Mouse (Mus musculus): Measurements from ENCODE around the gene Gjb4.

Gene Gjb4

DNA sequence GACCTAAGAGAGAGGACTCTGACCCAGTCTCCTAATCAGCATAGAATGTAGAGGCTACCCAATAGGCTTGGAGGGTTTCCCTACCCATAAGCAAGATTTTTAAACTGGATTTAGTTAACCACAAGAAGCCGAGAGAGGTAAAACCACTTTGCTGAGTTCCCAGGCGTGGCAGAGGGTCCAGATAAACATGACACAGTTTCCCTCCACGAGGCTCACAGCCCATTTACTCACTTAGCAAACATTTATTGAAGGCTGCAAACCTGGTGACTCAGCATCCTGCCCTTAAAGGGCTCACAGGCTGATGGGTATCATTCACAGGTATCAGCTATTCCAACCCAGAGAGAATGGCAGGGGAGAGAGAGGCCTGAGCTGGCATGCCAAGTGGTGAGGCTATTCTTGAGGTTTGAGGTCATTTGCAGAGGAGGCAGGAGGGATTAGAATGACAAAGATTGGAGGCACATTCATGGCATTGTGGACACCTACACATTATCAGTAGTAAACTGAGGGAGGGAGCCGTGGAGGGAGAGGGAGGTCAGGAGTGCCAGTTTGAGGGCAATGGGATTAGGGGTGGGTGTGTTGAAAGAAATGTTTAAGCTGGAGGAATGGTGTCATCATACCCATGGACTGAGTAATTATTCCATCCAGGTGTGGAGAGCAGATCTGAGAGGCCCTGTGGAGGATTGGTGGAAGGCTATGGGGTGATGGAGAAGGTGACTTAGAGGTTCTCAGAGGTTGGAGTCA is 4.2 kb downstream of the Gjb4 start:
- no peak for DNase-seq (ENCODE audit: low spot score)

DNA sequence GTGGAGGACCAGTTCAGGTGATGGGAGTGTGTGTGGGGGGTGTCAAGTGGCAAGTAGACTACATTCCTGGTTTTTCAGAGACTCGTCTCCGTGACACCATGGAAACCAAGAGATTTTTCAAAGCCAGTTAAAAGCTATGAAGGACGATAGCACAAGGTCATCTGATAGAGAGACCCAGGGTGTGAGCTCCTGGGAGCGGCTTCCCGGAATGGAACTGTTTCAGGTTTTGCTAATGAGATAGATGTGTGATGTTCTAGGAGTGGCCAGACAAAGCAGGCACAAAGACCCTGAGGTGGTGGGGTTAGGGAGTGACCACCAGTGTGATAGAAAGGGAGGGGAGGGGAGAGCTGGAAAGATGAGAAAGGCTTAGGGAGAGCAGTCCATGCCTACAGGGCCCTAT is 8.9 kb downstream of the Gjb4 start:
- no peak for DNase-seq (ENCODE audit: low spot score)

DNA sequence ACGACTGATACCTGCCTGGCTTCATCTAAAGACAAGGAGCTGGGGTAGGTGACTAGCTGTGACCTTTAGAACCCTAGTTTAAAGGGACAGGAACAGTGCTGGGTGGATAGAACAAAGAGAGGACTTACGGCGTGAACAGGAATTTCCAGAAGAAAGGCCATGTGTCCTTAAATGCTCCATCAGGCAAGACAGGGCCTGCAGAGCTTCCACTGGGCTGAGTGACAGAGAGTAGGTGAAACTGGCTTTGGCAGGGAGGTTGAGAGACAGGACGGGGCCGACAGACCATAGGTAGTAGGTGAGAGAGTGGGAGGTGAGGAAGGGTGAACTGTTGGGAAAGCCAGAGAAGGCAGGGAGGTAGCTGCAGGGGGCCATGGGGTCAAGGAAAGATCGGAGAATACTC is 12.5 kb downstream of the Gjb4 start:
- no peak for DNase-seq (ENCODE audit: low spot score)

DNA sequence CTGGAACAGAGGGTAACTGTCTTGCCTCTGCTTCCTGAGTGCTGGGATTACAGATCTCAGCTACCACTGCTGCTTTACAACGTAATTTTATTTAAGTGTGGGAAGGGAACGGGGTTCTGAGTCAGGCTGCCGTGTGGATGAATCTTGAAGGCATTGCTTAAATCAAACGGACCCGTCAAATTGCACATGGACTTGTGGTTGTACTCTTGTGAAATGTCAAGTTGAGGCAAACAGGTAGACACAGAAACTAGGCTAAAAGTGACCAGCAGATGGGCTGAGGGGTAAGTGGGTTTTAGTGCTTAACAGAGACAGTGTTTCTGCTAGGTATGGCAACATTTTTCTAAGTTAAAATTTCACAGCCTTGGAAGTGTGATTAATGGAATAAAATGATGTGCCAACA is 16.2 kb downstream of the Gjb4 start:
- DNase-seq (ENCODE audit: low spot score) = no peak

DNA sequence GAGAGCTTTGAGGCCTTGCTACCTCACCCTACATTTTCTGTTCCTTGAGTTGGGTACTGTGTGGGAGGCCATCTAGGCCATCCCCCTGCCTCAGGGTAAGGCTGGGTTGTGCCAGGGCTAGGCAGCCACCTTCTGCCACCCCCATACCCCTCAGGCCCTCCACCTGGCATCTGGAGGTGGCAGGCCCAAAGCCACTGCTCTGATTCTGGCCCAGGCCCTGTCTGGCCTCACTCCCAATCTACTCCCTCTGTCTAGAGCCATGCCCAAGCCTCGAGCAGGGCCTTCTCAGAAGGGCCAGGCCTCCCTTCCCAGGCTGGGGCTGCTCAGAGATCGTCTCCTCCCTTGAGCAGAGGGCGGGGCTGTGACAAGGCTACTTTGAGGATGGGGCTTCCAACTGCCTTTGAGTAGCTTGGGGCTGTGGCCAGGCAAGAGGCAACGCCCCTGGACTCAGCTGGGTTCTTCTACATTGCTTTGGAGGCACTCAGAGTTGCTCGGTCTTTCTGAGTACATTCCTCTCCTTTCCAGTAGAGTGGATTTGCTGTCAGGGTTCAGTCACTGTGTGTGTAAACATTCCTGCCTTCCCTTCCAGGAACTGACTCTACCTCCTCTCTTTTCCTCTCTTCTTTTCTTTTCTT is 18.9 kb downstream of the Gjb4 start:
- DNase-seq (ENCODE audit: low spot score) = no peak

DNA sequence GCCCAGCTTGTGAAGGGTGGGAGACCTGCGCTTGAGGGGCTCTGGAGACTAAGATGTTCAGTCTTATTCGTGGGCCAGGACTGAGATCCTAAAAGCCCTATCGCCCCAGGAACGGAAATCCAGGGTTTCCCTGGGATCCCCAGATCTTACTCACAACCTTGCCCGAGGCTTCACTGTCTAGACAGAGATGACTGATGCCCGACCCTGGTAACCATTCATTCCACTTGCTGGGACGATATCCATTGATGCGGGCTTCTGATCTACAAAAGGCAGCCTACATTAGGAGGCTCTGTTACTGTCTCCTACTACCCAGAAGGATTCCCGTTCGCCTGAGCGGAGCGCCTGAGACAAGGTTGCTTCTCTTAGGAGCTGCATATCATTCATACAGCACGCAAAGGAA is 22.7 kb downstream of the Gjb4 start:
- no peak for DNase-seq (ENCODE audit: low spot score)

DNA sequence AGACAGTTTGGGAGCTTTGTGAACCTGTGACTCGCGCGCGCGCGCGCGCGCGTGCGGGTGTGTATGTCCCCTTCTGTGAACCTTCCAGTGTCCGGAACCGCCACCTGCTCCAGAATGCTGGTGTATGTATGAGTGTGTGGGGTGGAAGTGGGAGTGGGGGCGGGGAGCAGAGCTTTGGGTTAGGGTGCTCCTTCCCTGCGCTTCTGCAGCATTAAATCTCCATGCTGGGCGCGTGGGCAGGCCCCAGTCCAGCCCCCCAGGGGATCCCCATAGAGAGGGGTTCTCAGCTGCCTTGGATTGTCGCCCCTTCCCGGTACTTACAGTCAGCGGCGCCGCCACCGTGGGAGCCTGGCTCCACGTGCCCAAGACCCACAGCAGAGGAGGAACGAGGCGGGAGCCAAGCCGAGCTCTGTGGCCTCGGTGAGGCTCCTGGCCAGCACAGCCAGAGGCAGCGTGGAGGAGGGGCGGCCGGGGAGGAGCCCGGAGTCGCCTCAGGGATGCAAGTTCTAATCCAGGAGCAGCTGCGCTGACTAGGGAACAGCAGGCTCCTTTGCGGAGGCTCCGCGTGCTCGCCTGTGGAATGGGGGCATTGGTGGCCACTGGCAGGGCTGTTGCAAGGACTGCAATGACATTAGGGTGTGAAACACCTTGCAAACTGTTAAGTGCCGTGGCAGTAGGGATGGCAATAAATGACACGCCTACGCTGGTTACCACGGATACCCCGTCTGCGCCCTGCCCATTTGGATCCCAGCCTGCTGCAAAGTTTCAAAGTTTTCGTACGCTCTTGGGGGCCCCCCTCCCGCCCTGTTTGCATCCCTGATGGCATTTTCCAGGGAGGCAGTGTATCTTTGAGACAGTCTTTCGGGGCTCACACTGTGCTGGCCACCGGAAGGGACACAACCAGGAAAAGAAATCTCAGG is 23.4 kb downstream of the Gjb4 start, which contains the start of gene Gjb3:
Gjb3 (minus strand) TSS at position 664 of the 920 bp plus-strand sequence.
- no peak for DNase-seq (ENCODE audit: low spot score)

DNA sequence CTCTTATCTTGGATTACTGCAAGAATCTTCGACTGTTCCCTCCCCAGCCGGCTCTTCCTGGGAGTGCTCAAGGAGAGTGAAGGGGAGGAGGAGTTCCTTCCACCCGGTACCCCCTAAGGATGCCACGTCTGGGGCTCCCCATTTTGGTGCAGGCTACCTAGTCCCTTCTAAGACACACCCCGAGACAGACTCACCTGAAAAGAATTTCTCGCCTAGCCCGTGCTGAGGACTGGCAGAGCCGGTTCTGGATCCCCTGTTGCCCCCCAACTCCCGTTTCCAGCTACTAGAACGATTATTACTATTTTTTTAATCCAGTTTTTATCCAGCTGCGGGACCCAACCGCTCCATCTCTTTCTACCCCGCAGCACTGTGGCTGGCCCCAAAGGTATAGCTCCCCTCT is 24.1 kb downstream of the Gjb4 start:
- DNase-seq (ENCODE audit: low spot score) = no peak

DNA sequence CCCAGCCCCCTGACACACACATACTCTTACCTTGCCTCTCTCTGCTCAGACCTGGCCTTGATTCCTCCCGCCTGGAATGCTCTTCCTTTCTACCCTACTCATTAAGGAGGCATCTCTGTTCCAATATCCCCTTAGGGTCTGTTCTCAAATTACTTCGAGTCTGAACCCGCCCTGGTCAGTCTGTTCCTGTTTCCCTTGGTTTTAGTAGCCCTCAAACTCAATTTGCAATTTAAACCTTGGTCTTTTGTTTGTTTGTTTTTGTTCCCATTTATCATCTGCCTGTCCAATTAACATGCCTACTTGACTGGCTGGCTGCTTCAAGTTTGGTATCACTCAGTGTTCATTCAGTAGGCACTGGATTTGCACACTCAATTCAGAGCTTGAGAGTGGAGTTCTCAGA is 24.8 kb downstream of the Gjb4 start:
- no peak for DNase-seq (ENCODE audit: low spot score)

DNA sequence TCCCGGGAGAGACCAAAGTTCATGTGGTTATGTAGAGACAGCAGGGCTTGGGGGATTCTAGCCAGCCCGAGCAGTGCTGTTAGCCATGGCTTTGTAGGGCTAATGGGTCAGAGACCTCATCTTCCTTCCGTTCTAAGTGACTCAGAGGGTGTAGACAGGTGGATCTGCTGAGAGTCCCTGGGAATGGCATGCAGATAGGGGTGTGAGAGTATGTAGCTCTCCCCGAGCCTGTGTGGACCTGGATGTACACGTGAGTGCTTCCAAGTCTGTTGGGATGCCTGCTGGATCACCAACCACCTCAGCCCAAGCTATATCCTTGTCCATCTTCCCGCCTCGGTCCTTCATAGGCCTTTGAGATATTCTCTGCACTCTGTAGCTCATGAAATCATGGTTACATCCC is 25.5 kb downstream of the Gjb4 start:
- no peak for DNase-seq (ENCODE audit: low spot score)

DNA sequence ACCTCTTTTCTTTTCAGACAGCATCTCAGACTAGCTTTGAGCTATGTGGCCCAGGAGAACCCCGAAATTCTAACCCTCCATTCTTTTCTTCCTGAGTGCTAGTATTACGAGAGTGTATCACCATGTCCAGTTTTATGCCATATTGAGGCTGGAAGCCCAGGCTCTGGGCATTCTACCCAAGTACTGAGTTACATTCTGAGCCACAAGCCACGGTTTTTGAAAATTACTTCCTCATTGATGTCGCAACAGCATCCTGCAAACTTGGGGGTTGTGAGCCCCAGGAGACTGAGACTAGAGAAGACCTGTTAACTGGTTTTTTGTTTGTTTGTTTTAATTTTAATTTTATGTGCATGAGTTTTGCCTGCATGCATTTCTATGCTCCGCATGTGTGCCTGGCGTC is 26.1 kb downstream of the Gjb4 start:
- no peak for DNase-seq (ENCODE audit: low spot score)

DNA sequence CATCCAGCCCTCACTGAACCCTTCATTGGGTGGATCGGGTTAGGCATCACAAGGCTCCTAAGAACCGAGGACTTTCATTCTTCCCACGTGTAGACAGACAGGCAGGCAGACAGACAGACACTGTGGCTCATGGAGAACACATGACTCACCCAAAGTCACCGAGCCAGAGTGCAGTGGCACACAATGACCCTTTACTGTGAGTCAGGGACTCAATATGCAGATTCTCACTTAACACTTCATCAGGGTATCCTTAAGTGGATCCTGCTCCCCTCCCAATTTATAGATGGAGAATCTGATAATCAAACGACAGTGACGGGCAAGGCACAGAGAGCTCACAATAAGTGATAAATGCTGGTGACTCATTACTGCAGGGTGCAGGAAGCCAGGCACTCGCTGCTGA is 26.6 kb downstream of the Gjb4 start:
- no peak for DNase-seq (ENCODE audit: low spot score)

DNA sequence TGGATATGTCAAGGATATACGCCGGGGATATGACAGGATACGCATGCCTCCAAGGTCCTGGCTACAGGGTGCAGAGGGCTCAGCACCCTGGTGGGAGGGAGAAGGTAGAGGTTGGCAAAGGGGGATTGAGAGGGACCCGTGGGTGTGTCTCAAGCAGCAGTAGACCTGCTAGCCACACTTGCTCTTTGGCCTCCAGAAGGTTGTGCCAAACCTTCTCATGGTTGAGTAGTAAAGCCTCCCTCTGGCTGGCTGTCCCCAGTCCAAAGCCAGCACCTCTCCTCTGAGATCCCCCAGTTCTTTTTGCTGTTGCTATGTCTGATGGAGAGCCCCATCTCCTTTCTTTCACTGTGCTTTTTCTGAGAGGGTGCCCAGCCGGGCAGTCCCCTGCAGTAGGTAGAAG is 28.6 kb downstream of the Gjb4 start:
- no peak for DNase-seq (ENCODE audit: low spot score)

DNA sequence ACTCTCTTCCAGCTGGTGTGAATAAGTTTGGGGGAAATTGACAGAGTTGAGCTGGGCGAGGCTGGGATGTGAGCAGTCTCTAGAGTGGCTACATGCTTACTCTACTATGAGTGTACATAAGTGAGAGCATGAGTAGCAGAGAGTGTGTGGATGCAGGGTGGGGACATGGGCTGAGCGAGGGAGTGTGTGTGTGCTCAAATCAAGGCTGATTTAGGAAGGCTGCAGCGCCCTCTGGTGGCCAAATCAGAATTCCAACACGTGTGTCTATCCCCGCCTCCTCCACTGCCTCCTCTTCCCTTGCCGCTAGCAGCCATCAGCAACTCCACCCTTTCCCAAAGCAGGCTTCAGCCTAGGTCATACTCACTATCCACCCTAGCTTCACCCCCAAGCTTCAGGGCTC is 29.1 kb downstream of the Gjb4 start:
- peak; percentile 58 for DNase-seq (ENCODE audit: low spot score)

DNA sequence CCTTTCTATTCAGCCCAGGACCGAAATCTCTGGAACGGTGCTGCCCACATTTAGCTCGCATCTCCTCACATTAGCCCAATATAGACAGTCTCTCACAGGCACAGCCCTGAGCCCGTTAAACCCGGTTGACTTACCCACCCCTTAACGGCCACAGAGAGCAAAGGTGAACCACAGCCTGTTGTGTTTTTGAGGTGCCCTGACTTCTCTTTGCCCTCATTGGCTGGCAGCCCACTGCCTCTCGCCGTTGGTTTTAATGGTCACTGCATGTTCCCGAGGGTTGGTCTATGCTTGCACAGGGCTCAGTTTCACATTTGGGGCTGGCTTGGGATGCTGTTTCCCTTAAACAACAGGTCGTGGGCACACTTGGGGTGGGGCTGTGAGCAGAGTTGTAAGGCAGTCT is 29.6 kb downstream of the Gjb4 start:
- DNase-seq (ENCODE audit: low spot score) = no peak

DNA sequence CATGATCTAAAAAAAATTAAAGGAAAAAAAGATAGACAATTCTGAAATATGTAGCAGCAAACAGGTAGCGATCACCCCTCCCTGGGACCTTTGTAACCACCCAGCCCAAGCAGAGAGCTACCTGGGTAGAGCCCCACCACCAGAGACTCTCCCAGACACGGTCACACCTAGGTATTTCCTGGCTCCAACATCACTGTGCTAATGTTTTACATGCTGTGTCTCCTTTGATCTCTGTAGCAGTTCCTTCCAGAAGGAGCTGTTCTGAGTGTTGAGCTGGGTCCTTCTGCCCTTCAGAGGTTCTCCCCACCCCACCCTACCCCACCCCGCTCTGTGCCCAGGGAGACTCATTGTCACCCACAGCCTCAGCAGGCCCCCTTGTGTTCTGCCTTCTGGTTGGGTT is 30.2 kb downstream of the Gjb4 start:
- DNase-seq (ENCODE audit: low spot score) = no peak

DNA sequence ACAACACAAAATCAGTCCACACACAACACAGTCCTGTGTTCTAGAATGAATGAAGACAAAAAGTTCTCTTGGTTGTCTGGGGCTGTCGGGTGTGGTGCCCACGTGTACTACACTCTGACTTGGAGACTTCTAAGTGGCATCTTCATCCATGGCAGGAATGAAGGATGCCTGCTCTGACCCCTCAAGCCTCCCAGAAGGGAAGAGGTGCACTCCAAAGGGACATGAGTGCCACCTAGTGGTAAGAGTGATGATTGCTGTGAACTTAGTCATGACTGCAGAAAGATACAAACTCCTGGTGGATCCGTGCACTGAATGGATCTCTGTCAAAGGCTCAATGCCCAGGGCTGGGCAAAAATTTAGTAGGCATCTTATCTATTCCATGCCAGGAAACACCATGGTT is 34.3 kb downstream of the Gjb4 start:
- peak; percentile 47 for DNase-seq (ENCODE audit: low spot score)

DNA sequence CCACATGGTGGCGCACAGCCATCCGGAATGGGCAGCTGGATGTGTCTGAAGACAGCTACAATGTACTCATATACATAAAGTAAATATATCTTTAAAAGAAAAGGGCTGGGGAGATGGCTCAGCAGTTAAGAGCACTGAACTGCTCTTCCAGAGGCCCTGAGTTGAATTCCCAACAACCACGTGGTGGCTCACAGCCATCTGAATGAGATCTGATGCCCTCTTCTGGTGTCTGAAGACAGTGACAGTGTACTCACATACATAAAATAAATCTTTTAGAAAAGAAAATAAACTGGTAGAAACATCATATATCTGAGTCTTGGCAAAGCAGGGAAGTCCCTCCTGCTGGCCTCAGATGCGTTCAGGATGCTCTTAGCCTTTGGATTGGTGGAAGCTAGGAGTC is 36.7 kb downstream of the Gjb4 start:
- no peak for DNase-seq (ENCODE audit: low spot score)

DNA sequence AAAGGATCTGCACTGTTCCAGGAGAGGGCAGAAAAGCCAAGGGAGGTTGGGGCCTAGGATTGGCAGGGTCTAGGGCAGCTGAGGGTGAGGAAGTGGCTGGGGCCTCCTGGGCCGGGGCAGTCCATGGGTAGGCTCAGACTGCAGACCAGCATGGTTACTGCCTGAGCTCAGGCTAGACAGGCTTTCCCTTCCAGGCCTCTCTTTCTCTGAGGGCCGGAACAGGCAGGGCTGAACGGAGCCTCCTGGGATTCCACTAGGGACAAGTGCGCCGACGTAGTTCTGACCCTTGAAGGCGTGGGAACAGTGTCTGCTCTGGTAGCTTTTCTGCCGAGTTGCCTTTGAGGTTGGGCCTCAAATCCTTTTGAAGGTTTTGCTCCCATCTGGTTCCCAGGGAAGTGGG is 38.1 kb downstream of the Gjb4 start:
- DNase-seq (ENCODE audit: low spot score) = no peak

DNA sequence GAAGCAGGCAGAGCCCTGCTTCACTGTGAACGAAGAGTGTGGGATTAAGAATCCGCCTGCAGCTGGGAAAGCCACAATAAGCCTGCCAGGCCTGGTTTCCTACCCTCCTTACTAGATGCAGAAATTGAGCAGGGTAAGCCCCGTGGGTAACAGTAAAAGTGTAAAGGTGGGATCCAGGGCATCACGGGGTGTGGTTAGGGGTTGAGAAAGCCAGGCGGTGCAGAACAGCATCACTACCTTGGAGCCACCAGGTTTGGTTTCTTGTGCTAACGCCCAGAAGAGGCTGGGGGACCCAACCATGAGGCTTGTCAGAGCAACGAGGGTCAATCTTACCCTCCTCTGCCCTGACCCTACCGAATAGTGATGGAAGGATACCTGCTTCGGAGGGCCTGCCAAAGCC is 39.3 kb downstream of the Gjb4 start:
- no peak for DNase-seq (ENCODE audit: low spot score)

DNA sequence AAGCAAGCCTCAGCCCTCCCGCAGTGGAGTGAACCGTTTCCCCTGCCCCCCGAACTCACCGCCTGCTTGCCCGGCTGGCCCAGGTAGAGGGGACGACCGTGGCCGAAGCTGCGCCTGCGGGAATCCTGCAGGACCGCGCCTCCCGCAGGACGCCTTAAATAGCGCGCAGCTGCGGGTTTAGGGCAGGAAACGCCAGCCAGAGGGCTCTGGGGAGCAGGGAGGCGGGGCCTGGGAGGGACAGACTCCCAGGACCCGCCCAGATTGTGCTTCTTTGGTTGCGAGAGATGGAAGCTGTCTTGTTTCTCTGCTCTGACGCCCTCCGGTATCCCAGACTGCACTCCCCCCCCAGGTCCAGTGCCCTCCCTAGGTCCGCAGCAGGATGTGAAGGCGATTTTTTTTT is 40.0 kb downstream of the Gjb4 start, which contains the start of gene Gja4:
Gja4 (minus strand) TSS at position 179 of the 400 bp plus-strand sequence.
- peak; percentile 17 for DNase-seq (ENCODE audit: low spot score)

DNA sequence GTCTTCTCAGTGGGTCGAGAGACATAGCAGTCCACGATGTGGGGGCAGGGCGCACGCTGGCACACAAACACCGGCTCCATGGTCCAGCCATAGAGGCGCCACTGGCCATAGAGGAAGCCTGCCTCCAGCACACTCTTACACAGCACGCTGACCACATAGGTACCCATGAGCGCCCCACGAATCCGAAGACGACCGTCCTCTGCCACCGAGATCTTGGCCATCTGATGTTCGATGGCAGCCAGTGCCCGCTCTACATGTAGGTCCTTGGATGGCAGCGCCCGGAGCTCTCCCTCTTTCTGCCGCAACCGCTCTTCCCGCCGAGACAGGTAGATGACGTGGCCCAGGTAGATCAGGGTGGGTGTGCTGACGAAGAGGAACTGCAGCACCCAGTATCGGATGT is 41.5 kb downstream of the Gjb4 start:
- DNase-seq (ENCODE audit: low spot score) = no peak

DNA sequence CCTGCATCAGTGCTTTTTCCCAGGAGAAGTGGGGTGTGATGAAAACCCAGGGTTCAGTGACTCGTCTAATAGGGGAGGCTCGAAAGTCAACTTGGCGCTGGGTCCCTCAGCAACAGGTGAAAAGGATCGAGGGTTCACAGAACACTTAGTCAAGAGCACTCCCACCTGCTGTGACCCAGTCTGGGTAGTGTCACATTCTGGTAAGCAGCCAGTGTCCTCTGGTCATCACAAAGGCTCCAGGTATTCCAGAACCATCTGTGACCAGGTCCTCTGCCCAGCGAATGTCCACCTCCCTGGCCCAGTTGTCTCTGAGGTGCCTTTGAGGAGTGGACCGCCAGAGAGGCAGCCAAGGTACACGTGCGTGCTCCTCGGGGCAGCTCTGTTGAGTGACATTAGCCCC is 42.3 kb downstream of the Gjb4 start:
- no peak for DNase-seq (ENCODE audit: low spot score)

Measured in left cerebral cortex, adult 11 months (tissue).